Mouse (Mus musculus) cortical plate, adult 2 months (tissue): ENCODE results near the gene Rtl5.

Experiments used
- CTCF ChIP-seq: fragments of 200-500 bp; IDR thresholded peaks from 2 replicates; pipeline ENCODE4 v1.5.1; 2011; ENCODE audit warnings: mild to moderate bottlenecking, control low read depth, low read length; ENCODE audit not compliant: insufficient read depth; ENCODE audit errors: extremely low read depth
- POLR2A ChIP-seq: fragments of 200-500 bp; IDR thresholded peaks from 2 replicates; pipeline ENCODE4 v1.6.1; 2011; ENCODE audit warnings: mild to moderate bottlenecking, low read length, control low read depth; ENCODE audit not compliant: insufficient read depth; ENCODE audit errors: extremely low read depth

DNA sequence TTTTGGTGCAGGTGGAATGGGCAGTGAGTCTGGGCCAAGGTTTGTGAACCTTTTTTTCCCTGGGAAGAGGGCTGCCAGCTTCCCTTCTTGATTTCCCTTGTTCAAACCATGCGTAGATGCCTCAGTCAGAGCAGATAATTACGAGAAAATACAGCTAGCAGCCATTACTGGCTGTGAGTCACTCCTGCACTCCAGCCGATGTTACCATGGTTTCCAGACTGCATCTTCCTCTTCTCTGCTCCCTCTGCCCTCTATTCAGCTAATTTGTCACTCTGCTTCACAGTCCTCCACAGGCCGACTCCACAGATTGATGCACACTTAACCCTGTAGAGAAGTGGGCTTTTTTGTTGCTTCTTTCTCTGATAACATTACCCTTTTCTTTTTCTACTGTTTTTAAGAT is 44.6 kb upstream of the Rtl5 start:
- TF ChIP-seq CTCF: no peak
- TF ChIP-seq POLR2A: no peak
